Mouse (Mus musculus) urinary bladder, postnatal 0 days (tissue): ENCODE measurements around the gene Vmn2r71. TPM values are rescaled to one million over a fixed set of nuclear protein-coding genes. Genes with fewer than 3 reads are reported as not detected.

Experiments used
- polyA plus RNA-seq: library from polyadenylated mRNA; unstranded; fragments of >200 nt; fragmentation: Nextera tagmentation; extraction: Ambion mirVana; gene quantifications from 2 replicates; pipeline ENCODE4 v1.2.1, GENCODE M21; 2015

Gene Vmn2r71
- polyA plus RNA-seq, result not detected in 2 replicates

GRCm38 (mm10) chr7:85562787-85563186, at the start of gene Vmn2r71:
TSS of gene Vmn2r71 (plus strand) at chr7:85563087.

GRCm38 (mm10) chr7:85569092-85569491, 6.2 kb downstream of the Vmn2r71 start, which contains the start of gene Vmn2r70:
TSS of gene Vmn2r70 (minus strand) at chr7:85569192.

Other genes starting within 250 kb of the Vmn2r71 start
- gene Vmn2r69, start 147.2 kb upstream of the Vmn2r71 start, polyA plus RNA-seq, result not detected in 2 replicates
- gene Vmn2r70, start 6.1 kb downstream of the Vmn2r71 start, polyA plus RNA-seq, result not detected in 2 replicates
- gene Vmn2r72, start 192.0 kb downstream of the Vmn2r71 start, polyA plus RNA-seq, result not detected in 2 replicates